Mouse (Mus musculus) left cerebral cortex, adult 18-20 months (tissue): ENCODE results near the gene Clec1b. TPM values are rescaled to one million over a fixed set of nuclear protein-coding genes. Genes with fewer than 3 reads are reported as not detected.

Experiments used
- DNase-seq, 2 experiments: peaks; one replicate each; pipeline ENCODE4 v3.0.0; 2021 to 2022; ENCODE audit warnings: low spot score in 2 of 2, mixed read lengths in 1 of 2
- long read RNA-seq, 2 experiments: library from polyadenylated mRNA; stranded (forward); transcript quantifications; one replicate each; pipeline ENCODE4 v2.0.0; 2021
- total RNA-seq, 2 experiments: library from RNA; stranded (reverse); gene quantifications; 2 replicates each; pipeline ENCODE4 v1.2.3; 2021

Clec1b gene
- total RNA-seq = under 1 TPM in 1 of 2 experiments, not detected in 1; 0.72 TPM
- long read RNA-seq, experiment 1 = 0 reads
- long read RNA-seq, experiment 2 = 0 reads

DNA sequence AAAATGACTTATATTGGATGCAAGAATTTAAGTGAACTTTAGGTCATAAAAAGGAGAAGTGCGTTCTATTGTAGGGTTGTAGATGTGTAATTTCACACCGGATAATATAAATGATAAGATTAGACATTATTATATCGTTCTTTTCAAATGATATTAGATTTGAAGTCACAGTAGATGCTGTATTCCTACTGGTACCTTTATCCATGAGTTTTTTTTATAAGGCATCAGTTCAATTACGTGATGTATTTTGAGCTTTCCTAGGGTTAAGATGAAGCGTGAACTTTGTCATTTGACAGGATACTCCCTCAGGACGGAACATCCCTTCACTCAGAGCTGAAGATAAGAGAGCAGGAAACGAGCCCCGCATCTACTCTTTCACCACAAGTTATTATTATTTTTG, at the start of gene Clec1b:
Gene Clec1b (plus strand): TSS at position 301 of the 400 bp plus-strand sequence.
- DNase-seq = no peak

DNA sequence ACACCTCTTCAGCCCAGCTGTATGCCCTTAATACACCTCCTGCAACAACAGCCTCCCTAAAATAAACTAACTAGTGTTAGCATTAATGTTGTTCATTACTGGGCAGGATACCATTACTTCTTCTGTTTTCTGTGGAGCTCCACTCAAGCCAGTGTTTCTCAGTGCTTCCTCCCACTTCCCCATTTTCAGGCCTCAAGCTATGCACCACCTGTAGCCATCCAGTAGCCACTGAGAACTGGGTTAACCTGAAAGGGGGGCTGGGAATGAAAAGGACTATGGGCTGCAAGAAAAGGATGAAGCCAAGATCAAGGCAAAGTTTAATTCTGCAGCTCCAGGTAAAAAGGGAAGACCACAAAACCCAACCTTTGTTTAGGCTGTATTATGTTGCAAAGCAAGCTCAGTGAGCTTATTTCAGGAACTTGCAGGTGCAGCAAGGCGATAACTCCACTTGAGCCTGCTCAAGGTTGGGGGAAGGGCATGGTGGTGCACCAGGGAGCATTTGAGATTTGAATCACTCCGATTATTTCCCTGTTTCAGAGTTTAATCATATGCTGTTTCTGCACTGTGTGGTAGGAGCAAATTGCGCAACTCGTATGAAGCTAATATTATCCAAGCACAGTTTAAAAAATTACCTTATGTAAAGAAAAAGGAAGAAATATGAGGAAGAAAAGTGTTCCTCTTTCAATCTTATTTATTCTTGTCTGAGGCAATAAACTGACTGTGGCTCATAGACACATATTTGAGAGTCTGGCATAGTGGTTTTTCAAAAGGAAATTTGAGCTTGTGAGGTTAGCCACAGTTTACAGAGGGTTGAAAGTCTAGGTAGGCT, 47.4 kb upstream of the Clec1b start:
- no peak for DNase-seq

DNA sequence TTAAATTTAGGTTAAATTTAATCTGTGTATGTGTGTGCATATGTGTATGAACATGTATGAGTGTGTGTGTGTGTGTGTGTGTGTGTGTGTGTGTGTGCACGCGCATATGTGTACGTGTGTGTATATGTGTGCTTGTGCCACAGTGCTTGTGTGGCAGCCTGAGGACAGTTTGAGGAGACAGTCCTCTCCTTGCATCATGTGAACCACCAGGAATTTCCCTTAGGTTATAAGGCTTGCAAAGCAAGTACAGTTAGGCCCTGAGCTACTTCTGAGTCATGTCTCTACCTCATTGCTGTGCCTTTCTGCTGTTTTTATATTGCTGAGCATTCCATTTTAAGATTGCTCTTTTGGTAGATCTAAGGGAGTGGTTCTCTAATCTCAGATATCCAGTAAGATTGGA, 46.0 kb upstream of the Clec1b start:
- no peak for DNase-seq

DNA sequence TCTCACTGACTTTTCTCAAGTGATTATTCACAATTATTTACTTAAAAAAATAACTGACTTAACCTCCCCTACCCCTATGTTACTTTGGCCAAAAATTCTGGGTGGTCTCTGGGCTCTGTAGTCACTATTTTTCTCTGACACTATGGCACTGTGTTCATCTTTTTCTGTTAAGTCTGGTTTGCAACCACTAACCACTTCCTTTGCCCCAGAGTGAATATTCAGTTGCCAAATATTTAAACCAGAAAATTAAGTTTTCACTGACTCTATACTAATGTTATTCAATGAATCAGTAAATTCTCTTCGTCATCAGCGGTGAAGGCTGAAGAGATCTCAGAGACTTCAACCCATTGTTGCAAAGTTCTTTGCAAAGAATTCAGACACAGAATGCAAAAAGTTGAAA, 41.3 kb upstream of the Clec1b start:
- no peak for DNase-seq

DNA sequence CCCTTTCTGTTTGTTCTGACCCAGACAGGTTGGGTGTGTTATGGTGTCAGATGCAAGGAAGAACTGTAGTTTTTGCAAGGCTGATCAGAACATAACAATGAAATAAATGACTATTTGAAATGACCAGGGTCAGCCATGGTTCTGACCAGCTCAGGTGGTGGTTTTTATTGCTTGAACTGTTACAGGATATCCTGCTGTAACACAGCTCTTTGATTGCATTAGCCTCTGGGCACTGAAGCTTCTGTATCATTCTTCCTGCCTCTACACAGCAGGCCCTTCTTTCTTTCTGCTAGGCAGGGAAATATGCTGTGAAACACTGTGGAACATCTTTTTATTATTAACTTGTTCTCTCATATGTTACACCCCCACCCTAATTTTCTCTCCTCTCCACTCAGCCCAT, 40.7 kb upstream of the Clec1b start:
- no peak for DNase-seq

DNA sequence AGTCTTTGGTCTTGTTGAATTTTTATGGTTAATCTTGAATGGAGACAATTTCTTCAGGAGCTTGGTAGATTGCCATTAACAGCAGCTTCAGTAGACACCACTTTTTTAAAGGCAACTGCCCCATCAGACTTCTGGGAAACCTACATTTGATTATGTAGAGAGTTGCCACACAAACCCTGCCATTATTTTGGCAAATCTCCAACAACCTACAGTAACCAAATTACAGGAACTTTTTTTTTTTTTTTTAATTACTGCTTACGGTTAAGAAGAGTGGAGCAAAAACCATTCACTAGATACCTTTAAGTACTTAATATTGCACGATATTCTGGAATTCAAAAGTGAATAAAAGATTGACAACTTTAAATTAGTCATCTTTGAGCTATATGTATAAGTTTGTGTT, 37.6 kb upstream of the Clec1b start:
- no peak for DNase-seq

DNA sequence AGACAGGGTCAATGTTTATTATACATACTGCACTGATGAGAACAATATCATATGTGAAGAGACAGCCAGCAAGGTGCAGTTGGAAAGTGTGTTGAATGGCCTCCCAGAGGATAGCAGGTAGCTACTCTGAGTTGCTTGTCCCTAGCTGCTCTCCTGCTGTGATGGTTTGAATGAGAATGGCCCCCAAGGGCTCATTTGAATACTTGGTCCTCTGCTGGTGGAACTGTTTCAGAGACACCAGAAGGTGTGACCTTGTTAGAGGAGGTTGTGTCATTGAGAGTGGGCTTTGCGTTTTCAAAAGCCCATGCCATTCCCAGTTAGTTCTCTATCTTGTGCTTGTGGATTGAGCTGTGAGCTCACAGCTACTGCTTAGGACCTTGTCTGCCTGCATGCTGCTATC, 33.2 kb upstream of the Clec1b start:
- no peak for DNase-seq

DNA sequence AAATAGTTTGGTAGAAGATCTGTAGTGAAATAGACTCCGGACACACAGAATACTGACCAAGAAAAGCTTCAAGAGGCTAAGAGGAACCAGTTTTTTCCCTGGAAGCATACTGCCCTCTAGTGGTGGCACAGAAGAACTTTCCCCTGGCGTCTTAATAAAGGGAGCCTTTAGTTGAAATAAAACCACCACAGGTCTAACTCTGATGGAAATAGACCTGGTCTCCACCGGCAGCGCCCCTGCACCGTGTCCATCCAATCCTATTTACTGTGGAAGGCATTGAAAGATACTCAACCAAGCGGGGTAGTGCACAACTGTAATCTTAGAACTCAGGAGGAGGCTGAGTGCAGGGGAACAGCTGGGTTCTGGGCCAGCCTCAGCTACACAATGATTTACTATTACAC, 31.1 kb upstream of the Clec1b start:
- peak; percentile 23 to 54 for DNase-seq

DNA sequence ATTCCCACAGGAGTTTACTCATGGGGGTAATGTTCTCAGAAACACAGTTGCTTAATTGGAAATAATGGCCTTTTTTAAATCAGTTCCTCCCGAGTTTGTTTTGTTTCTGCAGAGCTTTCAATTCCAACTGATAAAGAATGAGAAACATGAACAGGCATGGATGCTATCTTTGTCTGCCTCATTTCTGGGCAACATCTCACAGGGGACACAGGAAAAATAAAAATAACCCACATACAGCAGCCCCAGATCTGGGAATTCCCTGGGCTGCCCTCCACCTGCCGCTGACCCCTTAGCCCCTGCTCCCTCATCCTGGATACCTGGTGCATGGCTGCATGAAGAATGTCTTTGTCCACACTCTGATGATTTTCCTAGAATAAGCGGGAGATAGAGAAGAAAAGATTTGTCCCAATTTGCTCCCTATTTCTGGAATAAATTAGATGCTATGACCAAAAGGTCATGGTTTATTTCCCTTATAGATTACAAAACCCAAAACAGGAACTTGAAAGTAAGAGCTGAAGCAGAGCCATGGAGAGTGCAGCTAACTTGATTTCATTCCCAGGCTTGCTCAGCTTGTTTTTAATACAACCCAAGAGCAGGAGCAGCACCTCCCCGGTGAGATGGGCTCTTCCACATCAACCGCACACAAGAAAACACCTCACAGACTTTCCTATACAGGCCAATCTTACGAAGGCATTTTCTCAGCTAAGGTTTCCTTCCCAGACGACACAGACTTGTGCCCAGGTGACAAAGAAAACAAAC, 27.5 kb upstream of the Clec1b start:
- no peak for DNase-seq

DNA sequence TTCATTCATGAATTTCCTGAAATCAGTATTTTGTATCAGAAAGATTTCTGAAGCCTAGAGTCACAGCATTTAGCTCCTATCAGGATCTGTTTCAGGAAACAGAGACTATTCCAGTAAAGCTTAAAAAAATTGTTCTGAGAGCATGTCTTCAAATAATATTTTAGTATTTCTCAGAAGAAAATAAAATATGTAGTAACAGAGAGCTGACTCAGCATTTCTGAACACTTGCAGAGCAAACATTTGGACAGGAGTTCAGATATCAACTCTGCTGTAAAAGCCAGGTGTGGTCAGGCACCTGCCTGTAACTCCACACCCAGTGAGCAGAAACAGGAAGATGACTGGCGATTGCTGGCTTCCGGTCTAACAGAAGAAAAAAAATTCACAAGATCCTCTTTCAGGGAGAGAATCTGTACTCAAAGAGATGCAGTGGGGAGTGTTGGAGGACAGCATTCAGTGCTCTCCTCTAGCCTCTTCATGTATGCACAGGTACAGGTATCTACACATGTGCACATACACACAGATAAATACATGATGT, 22.1 kb upstream of the Clec1b start:
- no peak for DNase-seq

DNA sequence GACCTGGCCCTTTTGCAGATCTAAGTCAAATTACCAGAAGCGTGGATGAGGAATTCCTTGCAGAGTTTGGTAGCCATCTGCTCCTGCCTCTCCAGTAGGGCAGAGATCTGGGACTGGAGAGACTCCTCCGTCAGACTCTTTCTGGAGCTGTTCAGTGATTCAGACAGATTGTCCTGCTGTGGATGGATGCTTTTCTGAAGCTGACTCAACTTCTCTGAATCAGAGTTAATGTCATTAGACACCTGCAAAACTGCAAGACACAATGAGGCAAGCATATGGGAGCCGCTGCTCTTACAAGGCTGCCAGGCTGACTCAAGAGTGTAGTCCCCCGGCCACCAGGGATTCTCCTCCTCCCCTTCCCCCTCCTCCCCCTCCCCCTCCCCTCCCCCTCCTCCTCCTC, 16.6 kb upstream of the Clec1b start:
- DNase-seq = no peak

DNA sequence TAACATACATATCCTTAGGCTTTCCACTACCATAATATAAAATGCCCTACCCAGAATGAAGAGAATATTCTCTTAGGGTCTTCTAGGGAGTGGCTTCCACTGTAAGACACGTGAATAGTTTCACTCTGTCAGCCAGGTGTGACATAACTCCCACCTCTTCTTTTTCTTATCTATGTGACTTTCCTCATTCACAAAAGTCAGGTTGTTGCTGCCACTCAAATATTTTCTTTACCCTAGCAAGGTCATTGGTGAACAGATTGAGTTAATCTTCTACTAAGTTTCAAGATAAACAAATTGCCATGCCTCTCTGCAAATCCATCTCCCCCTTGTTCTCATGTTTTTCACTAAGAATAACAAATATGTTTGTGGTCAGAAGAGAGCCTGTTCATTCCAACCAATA, 15.4 kb upstream of the Clec1b start:
- no peak for DNase-seq

DNA sequence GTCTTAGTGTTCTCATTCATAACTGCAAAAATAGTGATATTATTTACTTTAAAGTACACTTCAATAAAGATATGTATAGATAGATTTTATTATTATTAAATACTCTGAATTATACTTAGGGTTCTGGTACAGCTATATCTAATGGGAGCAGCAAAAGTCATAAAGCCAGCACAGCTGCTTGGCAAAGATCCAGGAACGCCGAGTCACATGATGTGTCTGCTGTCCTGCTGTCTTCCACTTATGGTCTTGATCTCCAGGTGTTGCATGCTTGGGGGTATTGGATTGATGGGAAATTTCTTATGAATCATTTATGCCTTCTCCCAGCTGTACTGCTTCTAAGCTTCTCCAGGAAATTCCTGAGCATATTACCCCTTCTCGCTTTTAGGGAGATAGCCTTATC, 13.6 kb upstream of the Clec1b start:
- DNase-seq = no peak

DNA sequence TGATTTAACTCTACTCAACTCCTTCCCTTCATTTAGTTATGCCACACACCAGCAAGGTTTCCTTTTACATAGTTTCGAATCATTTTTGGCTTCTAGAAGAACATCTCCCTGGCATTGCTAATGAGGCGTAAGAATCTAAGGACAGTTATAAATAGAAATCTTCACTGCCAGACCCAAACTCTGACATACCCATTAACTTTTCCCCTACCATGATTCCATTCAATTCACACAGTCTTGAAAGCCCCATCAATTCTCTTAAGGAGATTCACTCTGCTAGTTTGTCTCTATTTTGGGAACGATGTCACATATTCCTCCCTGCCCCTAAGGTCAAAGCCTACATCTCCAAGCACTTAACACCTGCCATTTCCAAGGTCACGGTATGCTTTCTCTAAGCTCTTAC, 12.1 kb upstream of the Clec1b start:
- DNase-seq = no peak

DNA sequence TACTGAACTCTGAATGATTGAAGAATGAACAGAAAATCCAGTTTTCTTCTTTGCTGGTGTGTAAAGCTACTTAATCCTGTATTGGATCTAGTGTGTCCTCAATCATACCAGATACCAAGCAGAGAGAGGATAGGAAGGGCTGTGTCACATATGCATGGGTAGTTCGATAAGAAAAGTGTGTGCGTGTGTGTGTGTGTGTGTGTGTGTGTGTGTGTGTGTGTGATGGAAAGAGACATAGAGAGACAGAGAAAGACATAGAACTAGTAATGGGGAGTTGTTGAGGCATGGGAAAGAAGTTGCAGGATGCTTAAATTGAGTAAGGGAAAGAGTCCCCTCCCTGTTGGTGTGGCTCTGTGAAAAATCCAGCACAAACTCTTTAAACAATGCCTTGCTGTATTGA, 11.3 kb upstream of the Clec1b start, which contains the start of gene Clec12b:
Gene Clec12b (minus strand): TSS at position 101 of the 400 bp plus-strand sequence.
- no peak for DNase-seq

DNA sequence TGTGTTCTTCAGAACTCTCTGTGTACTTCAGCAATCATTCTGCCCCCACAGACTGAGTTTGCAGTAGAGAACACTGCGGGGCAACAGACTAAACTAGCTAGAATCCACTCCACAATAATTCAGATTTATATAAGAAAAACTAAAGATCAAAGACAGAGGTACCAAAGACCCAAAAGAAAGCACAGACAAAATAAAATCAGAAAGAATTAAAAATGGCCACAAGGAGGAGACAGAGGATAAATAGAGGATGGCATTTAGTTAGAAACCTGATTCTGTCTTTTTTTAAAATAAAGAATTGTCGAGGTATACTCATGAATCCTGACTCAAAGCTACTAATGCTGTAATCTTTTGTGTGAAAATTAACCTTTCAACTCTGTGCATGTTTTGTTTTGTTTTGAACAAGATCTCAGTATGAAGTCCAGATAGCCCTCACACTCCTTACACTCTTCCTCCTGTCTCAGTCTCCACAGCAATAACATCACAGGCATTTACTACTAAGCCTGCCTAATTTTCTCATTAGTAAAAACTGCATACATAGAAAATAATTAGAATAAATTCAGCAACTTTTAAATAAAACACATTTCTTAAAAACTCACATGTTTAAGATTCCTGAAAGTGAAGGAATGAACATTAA, 3.9 kb upstream of the Clec1b start:
- DNase-seq = no peak

DNA sequence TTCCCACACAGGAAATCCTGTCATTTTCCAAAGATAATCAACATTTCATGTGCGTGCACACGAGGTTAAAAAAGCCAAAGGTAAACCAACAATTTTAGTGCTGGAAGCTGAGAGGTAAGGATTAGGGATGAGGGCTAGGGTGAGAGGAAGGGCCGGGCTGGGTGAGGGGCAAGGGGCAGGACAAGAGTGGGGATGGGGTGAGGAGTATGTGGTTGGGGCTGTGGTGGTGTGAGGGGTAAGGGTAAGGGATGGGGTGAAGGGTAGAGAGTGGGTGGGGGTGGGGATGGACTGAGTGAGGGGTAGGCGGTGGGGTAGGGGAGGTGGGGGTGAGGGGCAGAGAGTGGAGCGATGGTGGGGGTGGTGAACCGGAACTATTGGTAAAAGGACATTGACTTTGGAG, 3.4 kb upstream of the Clec1b start:
- no peak for DNase-seq

DNA sequence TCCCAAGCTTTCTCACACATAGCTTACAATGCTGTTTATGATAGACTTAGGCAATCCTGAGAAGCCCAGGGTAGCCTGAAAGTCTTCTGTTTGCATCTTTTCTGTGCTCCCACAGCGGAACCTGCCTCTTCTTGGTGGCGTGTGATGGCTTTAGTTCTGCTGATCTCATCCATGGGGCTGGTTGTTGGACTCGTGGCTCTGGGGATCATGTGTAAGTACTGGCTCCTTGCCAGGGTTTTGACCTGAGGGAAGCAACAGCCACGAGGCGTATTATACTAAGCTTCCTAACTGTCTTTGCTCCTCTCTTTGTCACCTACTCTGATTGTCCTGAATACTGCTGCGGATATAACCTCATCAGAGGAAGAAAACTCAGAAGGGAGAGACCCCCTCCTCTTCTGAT, 2.8 kb downstream of the Clec1b start:
- DNase-seq = no peak

DNA sequence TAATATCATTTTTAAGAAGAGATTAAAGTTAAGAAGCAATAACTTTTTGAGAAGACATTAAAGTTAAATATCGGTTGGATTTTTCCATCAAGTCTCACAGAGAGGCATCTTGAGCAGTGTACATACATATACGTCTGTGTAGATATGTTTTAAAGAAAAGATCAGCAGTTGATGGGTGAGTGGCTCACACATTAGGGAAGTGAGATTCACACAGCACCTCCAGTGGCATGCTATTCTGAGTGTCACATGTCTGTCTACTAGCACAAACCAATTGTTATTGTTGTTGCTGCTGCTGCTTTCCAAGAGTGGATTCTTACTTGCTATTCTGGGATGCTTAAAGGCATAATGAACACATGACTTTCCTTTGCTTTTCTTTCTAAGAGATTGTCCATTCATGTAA, 5.3 kb downstream of the Clec1b start:
- DNase-seq = no peak

DNA sequence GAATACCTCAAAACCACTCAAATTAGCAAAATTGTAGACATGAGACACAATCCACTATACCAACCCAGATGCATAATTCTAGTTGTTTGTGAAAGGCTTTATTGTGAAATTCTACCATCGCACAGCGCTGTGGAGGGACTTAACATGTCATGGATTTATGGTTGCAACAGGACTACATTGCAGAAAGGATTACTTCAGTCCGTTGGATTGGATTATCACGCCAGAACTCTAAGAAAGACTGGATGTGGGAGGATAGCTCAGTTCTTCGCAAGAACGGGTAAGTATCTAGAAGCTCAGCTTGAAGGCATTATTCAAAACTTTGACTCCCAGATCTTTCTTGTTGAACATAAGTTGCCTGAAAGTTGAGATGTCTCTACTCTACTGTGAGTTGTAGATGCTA, 6.3 kb downstream of the Clec1b start:
- no peak for DNase-seq

DNA sequence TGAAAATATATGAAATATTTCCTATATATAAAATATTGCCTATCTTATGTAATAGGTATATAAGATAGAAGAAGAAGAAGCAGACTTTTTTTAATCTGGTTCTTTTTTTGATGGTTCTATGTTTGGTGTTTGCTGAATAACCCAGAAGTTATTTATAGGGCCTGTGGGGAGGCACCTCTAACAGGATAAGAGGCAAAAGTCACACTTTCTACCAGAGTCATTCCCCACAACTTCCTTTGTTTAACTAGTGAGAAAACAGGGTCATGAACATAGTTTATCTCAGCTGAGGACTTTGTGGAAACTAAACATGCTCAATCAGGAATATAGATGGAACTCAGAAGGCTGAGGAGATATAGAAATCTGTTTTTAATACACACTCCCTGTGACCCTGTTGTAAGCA, 8.9 kb downstream of the Clec1b start:
- DNase-seq = no peak

DNA sequence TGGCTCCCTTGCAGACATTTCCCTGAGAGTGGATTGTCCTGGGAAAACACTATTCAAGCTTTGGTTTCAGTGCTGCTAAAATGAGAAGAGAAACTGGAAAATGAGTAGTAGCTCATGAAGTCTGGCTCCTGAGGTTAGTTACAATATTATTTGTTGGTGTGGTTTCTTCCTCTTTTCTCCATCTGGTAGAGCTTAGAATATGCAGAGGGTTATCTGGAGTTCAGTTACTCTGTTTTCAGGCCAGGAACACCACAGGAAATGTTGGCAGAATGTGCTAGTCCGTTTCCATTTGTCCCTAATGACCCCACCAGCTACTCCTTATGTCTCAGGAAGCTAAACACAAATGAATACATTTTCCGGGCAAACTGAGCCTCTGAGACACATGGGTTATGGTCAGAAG, 10.2 kb downstream of the Clec1b start:
- DNase-seq = no peak
